18 mouse cellular contexts compared by ENCODE assay signal in the genomic region with DNA sequence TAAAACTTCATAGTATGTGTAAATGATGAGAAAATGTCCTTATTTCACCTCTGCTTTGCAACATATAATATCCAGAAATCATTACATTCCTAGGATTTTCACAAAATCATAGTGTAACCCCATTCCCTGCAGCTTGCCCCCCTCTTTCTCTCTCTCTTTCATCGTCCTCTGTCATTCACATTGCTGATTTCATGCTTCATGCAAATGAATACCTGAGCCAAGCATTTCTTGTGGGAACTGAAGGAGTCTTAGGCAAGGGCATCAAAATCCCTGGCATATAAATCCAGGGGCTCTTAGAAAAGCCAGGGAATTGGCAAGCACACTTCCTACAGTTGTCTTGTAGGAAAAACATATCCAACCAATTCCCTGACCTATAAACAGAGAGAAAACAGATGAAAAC.
"Had no signal": no experiment of that assay in that cellular context is flagged by ENCODE, and none has a peak within 500 bp of the region (broad histone marks: within the 10 kb centered on the region; RNA-seq: fewer than 3 reads in every experiment).

No protein-coding gene starts in this region.

- H3K27ac ChIP-seq: liver, embryonic 13.5 days; liver, embryonic 15.5 days; lung, embryonic 15.5 days; macrophage; neural tube, embryonic 12.5 days; stomach, embryonic 15.5 days; stomach, postnatal 0 days had no signal

- ATAC-seq: liver, postnatal 0 days; lung, postnatal 0 days had no signal

- H3K4me1 ChIP-seq: liver, embryonic 13.5 days; liver, embryonic 15.5 days; lung, embryonic 15.5 days; megakaryocyte, embryonic 14.5 days; neural tube, embryonic 12.5 days; stomach, embryonic 15.5 days had no signal

- H3K9me3 ChIP-seq: liver, embryonic 13.5 days; liver, embryonic 15.5 days; lung, embryonic 15.5 days; megakaryocyte, embryonic 14.5 days; neural tube, embryonic 12.5 days; stomach, embryonic 15.5 days had no signal

- H3K4me2 ChIP-seq: liver, embryonic 11.5 days; liver, embryonic 13.5 days; liver, embryonic 15.5 days; lung, embryonic 15.5 days; neural tube, embryonic 12.5 days; stomach, embryonic 15.5 days had no signal

- H3K9ac ChIP-seq: liver, embryonic 13.5 days; liver, embryonic 15.5 days; liver, postnatal 0 days; lung, embryonic 15.5 days; neural tube, embryonic 12.5 days; stomach, embryonic 15.5 days had no signal

- DNase-seq: liver, embryonic 13.5 days; liver, postnatal 0 days; lung, adult 2 months; lung, postnatal 14 days; lung, postnatal 36 days; right cerebral cortex, postnatal 14 days; thymus, adult 18-20 months; thymus, postnatal 14 days; thymus, postnatal 36 days had no signal

- H3K27me3 ChIP-seq: liver, embryonic 13.5 days; liver, embryonic 15.5 days; lung, embryonic 15.5 days; megakaryocyte, embryonic 14.5 days; neural tube, embryonic 12.5 days; stomach, embryonic 15.5 days had no signal

- H3K4me3 ChIP-seq: liver, embryonic 13.5 days; liver, embryonic 15.5 days; lung, embryonic 15.5 days; megakaryocyte, embryonic 14.5 days; neural tube, embryonic 12.5 days; stomach, embryonic 15.5 days had no signal

- H3K36me3 ChIP-seq: liver, embryonic 13.5 days; liver, embryonic 15.5 days; lung, embryonic 15.5 days; neural tube, embryonic 12.5 days; stomach, embryonic 15.5 days had no signal
